ENCODE assay signal across 8 mouse cellular contexts in the genomic region with DNA sequence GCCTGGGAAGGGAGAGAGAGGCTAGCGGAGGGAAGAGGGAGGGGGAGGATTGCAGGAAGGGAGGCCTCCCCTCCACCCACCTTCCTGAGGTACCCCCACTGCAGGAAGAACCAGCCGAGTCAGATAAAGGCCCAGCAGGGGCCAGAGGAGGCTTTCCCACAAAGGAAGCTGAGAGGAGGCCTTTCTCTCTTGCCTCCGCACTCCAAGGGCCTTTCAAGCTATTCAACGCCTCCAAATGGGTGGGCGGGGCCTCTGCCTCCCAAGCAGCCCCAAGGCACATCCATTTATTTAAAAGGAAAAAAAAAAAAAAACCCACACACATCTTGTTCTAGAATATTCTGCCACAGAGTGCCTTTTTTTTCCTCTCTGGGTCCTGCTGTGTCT.
DNase-seq lines count a peak whose midpoint lies in the region; ATAC-seq lines count a peak whose summit lies in the region.

No protein-coding gene starts in this region.

- WGBS in intestine, embryonic 14.5 days, result 4% methylated on average over 4 of the region's 5 CpGs
- 3% methylated on average over 5 of the region's 5 CpGs for WGBS in midbrain, embryonic 10.5 days

- 0 out of 2 replicates have a peak overlapping the region, but pooled peaks have one; percentile 10 for H3K9ac ChIP-seq in intestine, embryonic 14.5 days (ENCODE audit: low read length)

- no peaks in the 10 kb centered on the region for H3K27me3 ChIP-seq in intestine, embryonic 14.5 days (replicated peaks; ENCODE audit: control insufficient read depth, insufficient read depth, low read length)
- peaks cover 40% of the 10 kb centered on the region for H3K27me3 ChIP-seq in midbrain, embryonic 10.5 days (ENCODE audit: low read depth, poor library complexity, severe bottlenecking)

- no peak for ATAC-seq in intestine, embryonic 14.5 days (replicated peaks; ENCODE audit: low FRiP score, low TSS enrichment, low read depth)

- 0 out of 2 replicates have a peak overlapping the region, but pooled peaks have one; percentile 1 for H3K4me2 ChIP-seq in intestine, embryonic 14.5 days (ENCODE audit: low read length)

- H3K4me1 ChIP-seq in intestine, embryonic 14.5 days (replicated peaks; ENCODE audit: control insufficient read depth, insufficient read depth, low read length), result peaks cover 26% of the 10 kb centered on the region
- H3K4me1 ChIP-seq in midbrain, embryonic 10.5 days, result peaks cover 91% of the 10 kb centered on the region

- no peaks in the 10 kb centered on the region for H3K36me3 ChIP-seq in intestine, embryonic 14.5 days (ENCODE audit: control insufficient read depth, insufficient read depth, low read length)
- no peaks in the 10 kb centered on the region for H3K36me3 ChIP-seq in midbrain, embryonic 10.5 days

- H3K9me3 ChIP-seq in intestine, embryonic 14.5 days (ENCODE audit: control insufficient read depth, low read length), result no peaks in the 10 kb centered on the region
- H3K9me3 ChIP-seq in midbrain, embryonic 10.5 days (replicated peaks), result no peaks in the 10 kb centered on the region; the same call in 1 of the 2 replicates

- peak overlapping the region; percentile 55 for H3K27ac ChIP-seq in intestine, embryonic 14.5 days (ENCODE audit: low read depth)
- H3K27ac ChIP-seq in midbrain, embryonic 10.5 days (replicated peaks), result peak overlapping the region; percentile 95

- H3K4me3 ChIP-seq in intestine, embryonic 14.5 days (ENCODE audit: low read depth, low read length), result no peak overlapping the region
- H3K4me3 ChIP-seq in midbrain, embryonic 10.5 days, result peak overlapping the region; percentile 44

- peak; percentile 90 for DNase-seq in embryo, embryonic 10 days (ENCODE audit: low spot score)
- no peak for DNase-seq in embryo, embryonic 9.5 days (ENCODE audit: extremely low spot score)
- peak; percentile 51 for DNase-seq in 3T3-L1 (ENCODE audit: low read depth, low spot score)
- peak; percentile 59 for DNase-seq in embryo, embryonic 11.5 days (ENCODE audit: low read depth, low spot score)
- DNase-seq in intestine, embryonic 14.5 days (ENCODE audit: low spot score), result no peak
- peak; percentile 84 for DNase-seq in midbrain, embryonic 10.5 days (ENCODE audit: low spot score)
- DNase-seq in layer of hippocampus, adult 8-10 months (ENCODE audit: low spot score in 2 of 2), result no peak
- DNase-seq in gastrocnemius, postnatal 25 days, result no peak

Comparison
In these comparisons a context has a peak if more than half of its experiments do, and no peak if none do; other contexts are left out.
1. DNase-seq: peak in embryo, embryonic 10 days (single experiment), 3T3-L1 (single experiment), embryo, embryonic 11.5 days (single experiment) and midbrain, embryonic 10.5 days (single experiment); none in embryo, embryonic 9.5 days (single experiment), intestine, embryonic 14.5 days (single experiment), layer of hippocampus, adult 8-10 months (0 of 2) and gastrocnemius, postnatal 25 days (single experiment).